In the genomic region with DNA sequence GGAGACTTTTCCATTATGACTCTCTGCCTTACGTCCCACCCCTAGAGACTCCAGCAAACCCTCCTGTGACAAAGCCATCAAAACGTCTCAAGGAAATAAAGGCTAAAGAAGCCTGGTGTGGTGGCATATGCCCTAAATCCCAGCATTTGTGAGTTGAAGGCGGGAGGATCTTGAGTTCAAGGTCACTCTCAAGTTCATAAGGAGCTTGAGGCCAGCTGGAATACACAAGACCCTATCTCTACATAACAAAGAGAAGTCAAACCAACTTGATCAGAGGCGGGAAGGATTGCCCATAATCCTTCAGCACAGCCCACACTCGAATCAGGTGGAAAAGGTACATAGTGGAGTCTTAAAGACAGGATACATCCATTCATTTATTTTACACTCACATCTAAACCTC, we compare ENCODE assay signal across 21 mouse cellular contexts. TPM values are rescaled to one million over a fixed set of nuclear protein-coding genes. Genes with fewer than 3 reads are reported as not detected.
"Had no signal": no experiment of that assay in that cellular context is flagged by ENCODE, and none has a peak within 500 bp of the region (broad histone marks: within the 10 kb centered on the region; RNA-seq: fewer than 3 reads in every experiment).

No protein-coding gene starts in this region.

- H3K27ac ChIP-seq: kidney, postnatal 0 days; layer of hippocampus, adult 2 months; liver, embryonic 15.5 days; midbrain, embryonic 12.5 days; midbrain, embryonic 15.5 days; neural tube, embryonic 13.5 days had no signal

- H3K9me3 ChIP-seq: liver, embryonic 15.5 days; midbrain, embryonic 12.5 days; midbrain, embryonic 15.5 days; neural tube, embryonic 13.5 days had no signal

- H3K4me2 ChIP-seq: liver, embryonic 11.5 days; liver, embryonic 15.5 days; midbrain, embryonic 12.5 days; midbrain, embryonic 15.5 days; neural tube, embryonic 13.5 days had no signal

- H3K36me3 ChIP-seq: liver, embryonic 15.5 days; midbrain, embryonic 12.5 days; midbrain, embryonic 15.5 days; neural tube, embryonic 13.5 days had no signal

- ATAC-seq: intestine, postnatal 0 days; midbrain, embryonic 15.5 days had no signal

- DNase-seq: kidney, adult 2 months; kidney, postnatal 25 days; layer of hippocampus, adult 9-11 months; lung, adult 18-20 months; lung, postnatal 14 days; lung, postnatal 4 days; retina, postnatal 1 day; thymus, adult 18-20 months; thymus, postnatal 36 days had no signal

- H3K4me1 ChIP-seq: liver, embryonic 15.5 days; midbrain, embryonic 12.5 days; midbrain, embryonic 15.5 days had no signal

- H3K4me3 ChIP-seq: layer of hippocampus, adult 2 months; liver, embryonic 15.5 days; midbrain, embryonic 12.5 days; midbrain, embryonic 15.5 days; myocyte; neural tube, embryonic 13.5 days had no signal

- H3K27me3 ChIP-seq: midbrain, embryonic 12.5 days; midbrain, embryonic 15.5 days; neural tube, embryonic 13.5 days had no signal

- H3K9ac ChIP-seq: liver, embryonic 15.5 days; midbrain, embryonic 12.5 days; midbrain, embryonic 15.5 days; neural tube, embryonic 13.5 days had no signal

RNA-seq across cellular contexts. Expression of gene Nnmt, which starts 7.5 kb away (rescaled TPM):
- total RNA-seq: megakaryocyte progenitor cell, adult 5-6 weeks; megakaryocyte-erythroid progenitor cell, adult 5-6 weeks; neutrophil, adult 5-6 weeks had no signal
